Mouse (Mus musculus): ENCODE data around the gene Spag6. TPM values are rescaled to one million over a fixed set of nuclear protein-coding genes. Genes with fewer than 3 reads are reported as not detected.
A peak's percentile ranks its signal among the peaks of the same experiment; 100 is the strongest.

Gene Spag6
- polyA plus RNA-seq, 1 experiment = not detected

- Histone ChIP-seq H3K36me3 (ENCODE audit: control insufficient read depth, insufficient read depth, low read length, poor library complexity, severe bottlenecking) (no peaks in the 10 kb centered on the region), H3K4me3 (ENCODE audit: low read depth, low read length) (no peak overlapping the region), H3K9ac (ENCODE audit: low read depth, poor library complexity, severe bottlenecking) (no peak overlapping the region), H3K27me3 (ENCODE audit: control insufficient read depth, insufficient read depth, low read length, poor library complexity, severe bottlenecking) (peaks cover 8% of the 10 kb centered on the region; the same call in 1 of the 2 replicates), H3K4me1 (ENCODE audit: control insufficient read depth, insufficient read depth, low read length) (no peaks in the 10 kb centered on the region), H3K27ac (ENCODE audit: insufficient read depth, low read length) (no peak overlapping the region), H3K9me3 (replicated peaks; ENCODE audit: control insufficient read depth, insufficient read depth, low read length, poor library complexity, severe bottlenecking) (no peaks in the 10 kb centered on the region)
- TF ChIP-seq EP300 (IDR thresholded peaks at IDR 0.05; ENCODE audit: insufficient read depth, low read depth, low read length) (no peak), CTCF (IDR thresholded peaks at IDR 0.05; ENCODE audit: low read depth, low read length) (no peak), POLR2A (IDR thresholded peaks at IDR 0.05; ENCODE audit: insufficient read depth, low read length) (no peak)
Measured at GRCm38 (mm10) chr2:18764846-18765245, 71.0 kb downstream of the Spag6 start.

GRCm38 (mm10) chr2:18765481-18766249 lies 71.8 kb downstream of the Spag6 start:
- H3K27ac ChIP-seq (ENCODE audit: insufficient read depth, low read length) = no peak overlapping the region
- H3K27me3 ChIP-seq (ENCODE audit: control insufficient read depth, insufficient read depth, low read length, poor library complexity, severe bottlenecking) = peaks cover 9% of the 10 kb centered on the region; the same call in 1 of the 2 replicates
- H3K4me3 ChIP-seq (ENCODE audit: low read depth, low read length) = no peak overlapping the region
- no peak for TF ChIP-seq POLR2A (IDR thresholded peaks at IDR 0.05; ENCODE audit: insufficient read depth, low read length)
- TF ChIP-seq CTCF (IDR thresholded peaks at IDR 0.05; ENCODE audit: low read depth, low read length) = no peak
- no peak for TF ChIP-seq EP300 (IDR thresholded peaks at IDR 0.05; ENCODE audit: insufficient read depth, low read depth, low read length)
- no peaks in the 10 kb centered on the region for H3K4me1 ChIP-seq (ENCODE audit: control insufficient read depth, insufficient read depth, low read length)
- H3K9ac ChIP-seq (ENCODE audit: low read depth, poor library complexity, severe bottlenecking) = no peak overlapping the region
- no peaks in the 10 kb centered on the region for H3K36me3 ChIP-seq (ENCODE audit: control insufficient read depth, insufficient read depth, low read length, poor library complexity, severe bottlenecking)
- H3K9me3 ChIP-seq (replicated peaks; ENCODE audit: control insufficient read depth, insufficient read depth, low read length, poor library complexity, severe bottlenecking) = no peaks in the 10 kb centered on the region

GRCm38 (mm10) chr2:18766441-18766820 lies 72.6 kb downstream of the Spag6 start:
- H3K9ac ChIP-seq (ENCODE audit: low read depth, poor library complexity, severe bottlenecking) = peak overlapping the region; percentile 80

GRCm38 (mm10) chr2:18766821-18767541 lies 73.1 kb downstream of the Spag6 start:
- H3K9me3 ChIP-seq (replicated peaks; ENCODE audit: control insufficient read depth, insufficient read depth, low read length, poor library complexity, severe bottlenecking) = no peaks in the 10 kb centered on the region
- no peaks in the 10 kb centered on the region for H3K4me1 ChIP-seq (ENCODE audit: control insufficient read depth, insufficient read depth, low read length)
- H3K9ac ChIP-seq (ENCODE audit: low read depth, poor library complexity, severe bottlenecking) = peak overlapping the region; percentile 80
- no peaks in the 10 kb centered on the region for H3K36me3 ChIP-seq (ENCODE audit: control insufficient read depth, insufficient read depth, low read length, poor library complexity, severe bottlenecking)
- H3K4me3 ChIP-seq (ENCODE audit: low read depth, low read length) = peak overlapping the region; percentile 66
- H3K27ac ChIP-seq (ENCODE audit: insufficient read depth, low read length) = no peak overlapping the region
- H3K27me3 ChIP-seq (ENCODE audit: control insufficient read depth, insufficient read depth, low read length, poor library complexity, severe bottlenecking) = peaks cover 9% of the 10 kb centered on the region; the same call in 1 of the 2 replicates
- no peak for TF ChIP-seq EP300 (IDR thresholded peaks at IDR 0.05; ENCODE audit: insufficient read depth, low read depth, low read length)
- TF ChIP-seq CTCF (IDR thresholded peaks at IDR 0.05; ENCODE audit: low read depth, low read length) = no peak
- TF ChIP-seq POLR2A (IDR thresholded peaks at IDR 0.05; ENCODE audit: insufficient read depth, low read length) = no peak

More at GRCm38 (mm10) chr2:18766441-18766820, 72.6 kb downstream of the Spag6 start:
- H3K27ac ChIP-seq (ENCODE audit: insufficient read depth, low read length) = no peak overlapping the region
- TF ChIP-seq CTCF (IDR thresholded peaks at IDR 0.05; ENCODE audit: low read depth, low read length) (no peak), POLR2A (IDR thresholded peaks at IDR 0.05; ENCODE audit: insufficient read depth, low read length) (no peak), EP300 (IDR thresholded peaks at IDR 0.05; ENCODE audit: insufficient read depth, low read depth, low read length) (no peak)
- peaks cover 9% of the 10 kb centered on the region; the same call in 1 of the 2 replicates for H3K27me3 ChIP-seq (ENCODE audit: control insufficient read depth, insufficient read depth, low read length, poor library complexity, severe bottlenecking)
- H3K36me3 ChIP-seq (ENCODE audit: control insufficient read depth, insufficient read depth, low read length, poor library complexity, severe bottlenecking) = no peaks in the 10 kb centered on the region
- H3K4me3 ChIP-seq (ENCODE audit: low read depth, low read length) = peak overlapping the region; percentile 66
- no peaks in the 10 kb centered on the region for H3K4me1 ChIP-seq (ENCODE audit: control insufficient read depth, insufficient read depth, low read length)
- no peaks in the 10 kb centered on the region for H3K9me3 ChIP-seq (replicated peaks; ENCODE audit: control insufficient read depth, insufficient read depth, low read length, poor library complexity, severe bottlenecking)

GRCm38 (mm10) chr2:18768414-18768813 lies 74.6 kb downstream of the Spag6 start:
- Histone ChIP-seq H3K27me3 (ENCODE audit: control insufficient read depth, insufficient read depth, low read length, poor library complexity, severe bottlenecking) (peaks cover 9% of the 10 kb centered on the region; the same call in 1 of the 2 replicates), H3K9ac (ENCODE audit: low read depth, poor library complexity, severe bottlenecking) (no peak overlapping the region), H3K27ac (ENCODE audit: insufficient read depth, low read length) (no peak overlapping the region)

More at GRCm38 (mm10) chr2:18768414-18768813, 74.6 kb downstream of the Spag6 start:
- Histone ChIP-seq H3K4me3 (ENCODE audit: low read depth, low read length) (no peak overlapping the region), H3K9me3 (replicated peaks; ENCODE audit: control insufficient read depth, insufficient read depth, low read length, poor library complexity, severe bottlenecking) (no peaks in the 10 kb centered on the region), H3K4me1 (ENCODE audit: control insufficient read depth, insufficient read depth, low read length) (no peaks in the 10 kb centered on the region), H3K36me3 (ENCODE audit: control insufficient read depth, insufficient read depth, low read length, poor library complexity, severe bottlenecking) (no peaks in the 10 kb centered on the region)
- TF ChIP-seq EP300 (IDR thresholded peaks at IDR 0.05; ENCODE audit: insufficient read depth, low read depth, low read length) (no peak), POLR2A (IDR thresholded peaks at IDR 0.05; ENCODE audit: insufficient read depth, low read length) (no peak), CTCF (IDR thresholded peaks at IDR 0.05; ENCODE audit: low read depth, low read length) (no peak)

All from ES-Bruce4 (cell line).